Mouse (Mus musculus): ENCODE results near the gene Hcn1. TPM values are rescaled to one million over a fixed set of nuclear protein-coding genes. Genes with fewer than 3 reads are reported as not detected.

The Hcn1 gene
- 0.21 and 0.24 TPM in 2 replicates for polyA plus RNA-seq (2012; rRNA removed)
- 0.06 and 0.17 TPM in 2 replicates for polyA plus RNA-seq (2014; fragmentation: Nextera tagmentation; extraction: Ambion mirVana)

- peaks cover 22% of the 10 kb centered on the region for H3K27me3 ChIP-seq (ENCODE audit: control insufficient read depth, insufficient read depth, low read length)
- H3K27ac ChIP-seq (replicated peaks; ENCODE audit: low read depth, low read length): no peak within 1 kb of the TSS
- H3K4me2 ChIP-seq (replicated peaks; ENCODE audit: low read depth, low read length, severe bottlenecking): peak within 1 kb of the TSS; percentile 90
- H3K9ac ChIP-seq (ENCODE audit: low read depth, low read length, severe bottlenecking): peak within 1 kb of the TSS; percentile 43; the same call in 1 of the 2 replicates
- H3K4me1 ChIP-seq (ENCODE audit: control insufficient read depth, insufficient read depth, low read length): peaks cover 3% of the 10 kb centered on the region; the same call in 1 of the 2 replicates
- no peak for TF ChIP-seq POLR2A (IDR thresholded peaks at IDR 0.05; ENCODE audit: borderline replicate concordance, extremely low read depth, insufficient read depth, insufficient read length)
- ATAC-seq (ENCODE audit: low FRiP score, low read depth) (peak; percentile 89), DNase-seq (ENCODE audit: low spot score) (peak; percentile 44)
- no peaks in the 10 kb centered on the region for H3K36me3 ChIP-seq (ENCODE audit: control insufficient read depth, insufficient read depth, low read length)
- WGBS: under 1% methylated on average over 34 of the region's 45 CpGs
- peak within 1 kb of the TSS; percentile 51 for H3K4me3 ChIP-seq (replicated peaks; ENCODE audit: low read length)
- H3K9me3 ChIP-seq (ENCODE audit: control insufficient read depth, low read length): no peaks in the 10 kb centered on the region
Measured at GRCm38 (mm10) chr13:117602181-117602580, at the start of gene Hcn1. Gene Hcn1 (plus strand): TSS chr13:117602320.

GRCm38 (mm10) chr13:117567251-117567650 lies 34.9 kb upstream of the Hcn1 start:
- 82% methylated on average over 8 of the region's 8 CpGs for WGBS
- H3K27ac ChIP-seq (replicated peaks; ENCODE audit: low read depth, low read length): no peak overlapping the region
- no peak overlapping the region for H3K4me2 ChIP-seq (replicated peaks; ENCODE audit: low read depth, low read length, severe bottlenecking)
- no peaks in the 10 kb centered on the region for H3K27me3 ChIP-seq (ENCODE audit: control insufficient read depth, insufficient read depth, low read length)
- no peaks in the 10 kb centered on the region for H3K9me3 ChIP-seq (ENCODE audit: control insufficient read depth, low read length)
- no peak overlapping the region for H3K4me3 ChIP-seq (replicated peaks; ENCODE audit: low read length)
- ATAC-seq (ENCODE audit: low FRiP score, low read depth) (no peak), DNase-seq (ENCODE audit: low spot score) (no peak)
- no peaks in the 10 kb centered on the region for H3K4me1 ChIP-seq (ENCODE audit: control insufficient read depth, insufficient read depth, low read length)
- no peak for TF ChIP-seq POLR2A (IDR thresholded peaks at IDR 0.05; ENCODE audit: borderline replicate concordance, extremely low read depth, insufficient read depth, insufficient read length)
- no peaks in the 10 kb centered on the region for H3K36me3 ChIP-seq (ENCODE audit: control insufficient read depth, insufficient read depth, low read length)
- no peak overlapping the region for H3K9ac ChIP-seq (ENCODE audit: low read depth, low read length, severe bottlenecking)

GRCm38 (mm10) chr13:117571747-117572146 lies 30.4 kb upstream of the Hcn1 start:
- H3K4me1 ChIP-seq (ENCODE audit: control insufficient read depth, insufficient read depth, low read length): no peaks in the 10 kb centered on the region
- TF ChIP-seq POLR2A (IDR thresholded peaks at IDR 0.05; ENCODE audit: borderline replicate concordance, extremely low read depth, insufficient read depth, insufficient read length): no peak
- H3K4me2 ChIP-seq (replicated peaks; ENCODE audit: low read depth, low read length, severe bottlenecking): no peak overlapping the region
- H3K27ac ChIP-seq (replicated peaks; ENCODE audit: low read depth, low read length): no peak overlapping the region
- H3K27me3 ChIP-seq (ENCODE audit: control insufficient read depth, insufficient read depth, low read length): no peaks in the 10 kb centered on the region
- WGBS: 46% methylated on average over 3 of the region's 3 CpGs
- DNase-seq (ENCODE audit: low spot score) (no peak), ATAC-seq (ENCODE audit: low FRiP score, low read depth) (no peak)
- H3K4me3 ChIP-seq (replicated peaks; ENCODE audit: low read length): no peak overlapping the region
- no peaks in the 10 kb centered on the region for H3K36me3 ChIP-seq (ENCODE audit: control insufficient read depth, insufficient read depth, low read length)
- no peak overlapping the region for H3K9ac ChIP-seq (ENCODE audit: low read depth, low read length, severe bottlenecking)
- H3K9me3 ChIP-seq (ENCODE audit: control insufficient read depth, low read length): no peaks in the 10 kb centered on the region

- no peak for DNase-seq (ENCODE audit: low spot score)
Measured at GRCm38 (mm10) chr13:117594494-117595182, 7.5 kb upstream of the Hcn1 start.

GRCm38 (mm10) chr13:117595183-117595532 lies 7.0 kb upstream of the Hcn1 start:
- DNase-seq (ENCODE audit: low spot score): no peak
- 61% methylated on average over 3 of the region's 3 CpGs for WGBS
- H3K36me3 ChIP-seq (ENCODE audit: control insufficient read depth, insufficient read depth, low read length): no peaks in the 10 kb centered on the region
- no peaks in the 10 kb centered on the region for H3K9me3 ChIP-seq (ENCODE audit: control insufficient read depth, low read length)
- no peak overlapping the region for H3K4me2 ChIP-seq (replicated peaks; ENCODE audit: low read depth, low read length, severe bottlenecking)
- H3K4me3 ChIP-seq (replicated peaks; ENCODE audit: low read length): no peak overlapping the region
- TF ChIP-seq POLR2A (IDR thresholded peaks at IDR 0.05; ENCODE audit: borderline replicate concordance, extremely low read depth, insufficient read depth, insufficient read length): no peak
- H3K27me3 ChIP-seq (ENCODE audit: control insufficient read depth, insufficient read depth, low read length): no peaks in the 10 kb centered on the region
- no peak overlapping the region for H3K9ac ChIP-seq (ENCODE audit: low read depth, low read length, severe bottlenecking)
- no peak overlapping the region for H3K27ac ChIP-seq (replicated peaks; ENCODE audit: low read depth, low read length)
- no peak for ATAC-seq (ENCODE audit: low FRiP score, low read depth)
- H3K4me1 ChIP-seq (ENCODE audit: control insufficient read depth, insufficient read depth, low read length): no peaks in the 10 kb centered on the region

More at GRCm38 (mm10) chr13:117594494-117595182, 7.5 kb upstream of the Hcn1 start:
- ATAC-seq (ENCODE audit: low FRiP score, low read depth): no peak
- Histone ChIP-seq H3K4me3 (replicated peaks; ENCODE audit: low read length) (no peak overlapping the region), H3K36me3 (ENCODE audit: control insufficient read depth, insufficient read depth, low read length) (no peaks in the 10 kb centered on the region), H3K27ac (replicated peaks; ENCODE audit: low read depth, low read length) (no peak overlapping the region), H3K4me1 (ENCODE audit: control insufficient read depth, insufficient read depth, low read length) (no peaks in the 10 kb centered on the region), H3K4me2 (replicated peaks; ENCODE audit: low read depth, low read length, severe bottlenecking) (no peak overlapping the region), H3K9me3 (ENCODE audit: control insufficient read depth, low read length) (no peaks in the 10 kb centered on the region), H3K27me3 (ENCODE audit: control insufficient read depth, insufficient read depth, low read length) (no peaks in the 10 kb centered on the region), H3K9ac (ENCODE audit: low read depth, low read length, severe bottlenecking) (no peak overlapping the region)
- 74% methylated on average over 10 of the region's 10 CpGs for WGBS
- no peak for TF ChIP-seq POLR2A (IDR thresholded peaks at IDR 0.05; ENCODE audit: borderline replicate concordance, extremely low read depth, insufficient read depth, insufficient read length)

Measured in limb, embryonic 14.5 days (tissue).